ENCODE assay signal across 8 mouse cellular contexts in genomic region chr11:48798984-48799920, GRCm38 (mm10). TPM values are rescaled to one million over a fixed set of nuclear protein-coding genes. Genes with fewer than 3 reads are reported as not detected.
DNase-seq lines count a peak whose midpoint lies in the region; ATAC-seq and TF ChIP-seq lines count a peak whose summit lies in the region.

No protein-coding gene starts in this region.

- H3K27me3 ChIP-seq in hindbrain, embryonic 12.5 days: no peaks in the 10 kb centered on the region
- no peaks in the 10 kb centered on the region for H3K27me3 ChIP-seq in midbrain, embryonic 12.5 days

- TF ChIP-seq CTCF in layer of hippocampus, adult 2 months (conservative IDR thresholded peaks at IDR 0.05): no peak

- H3K4me1 ChIP-seq in brown adipose tissue, adult 24 weeks (ENCODE audit: control insufficient read depth, insufficient read depth, insufficient read length, low read length): peaks cover 4% of the 10 kb centered on the region; the same call in 1 of the 2 replicates
- peaks cover 33% of the 10 kb centered on the region for H3K4me1 ChIP-seq in hindbrain, embryonic 12.5 days
- H3K4me1 ChIP-seq in midbrain, embryonic 12.5 days: peaks cover 28% of the 10 kb centered on the region

- H3K9me3 ChIP-seq in hindbrain, embryonic 12.5 days (replicated peaks): no peaks in the 10 kb centered on the region
- no peaks in the 10 kb centered on the region for H3K9me3 ChIP-seq in midbrain, embryonic 12.5 days

- H3K4me2 ChIP-seq in hindbrain, embryonic 12.5 days (replicated peaks): peak overlapping the region; percentile 97
- peak overlapping the region; percentile 80 for H3K4me2 ChIP-seq in midbrain, embryonic 12.5 days (replicated peaks)

- H3K9ac ChIP-seq in hindbrain, embryonic 12.5 days: peak overlapping the region; percentile 92
- H3K9ac ChIP-seq in midbrain, embryonic 12.5 days (replicated peaks): peak overlapping the region; percentile 90

- H3K4me3 ChIP-seq in layer of hippocampus, adult 2 months: peak overlapping the region; percentile 83
- H3K4me3 ChIP-seq in brown adipose tissue, adult 24 weeks (ENCODE audit: insufficient read depth, low read depth, low read length): peak overlapping the region; percentile 79
- H3K4me3 ChIP-seq in hindbrain, embryonic 12.5 days: peak overlapping the region; percentile 82
- H3K4me3 ChIP-seq in midbrain, embryonic 12.5 days: peak overlapping the region; percentile 81

- H3K27ac ChIP-seq in layer of hippocampus, adult 2 months: peak overlapping the region; percentile 97
- peak overlapping the region; percentile 96 for H3K27ac ChIP-seq in brown adipose tissue, adult 24 weeks (replicated peaks; ENCODE audit: low read depth, low read length)
- peak overlapping the region; percentile 95 for H3K27ac ChIP-seq in hindbrain, embryonic 12.5 days
- peak overlapping the region; percentile 94 for H3K27ac ChIP-seq in midbrain, embryonic 12.5 days (replicated peaks)

- 12% methylated on average over 18 of the region's 18 CpGs for WGBS in hindbrain, embryonic 12.5 days
- WGBS in midbrain, embryonic 12.5 days: 9% methylated on average over 18 of the region's 18 CpGs

- H3K36me3 ChIP-seq in hindbrain, embryonic 12.5 days: peaks cover 29% of the 10 kb centered on the region
- H3K36me3 ChIP-seq in midbrain, embryonic 12.5 days: peaks cover 28% of the 10 kb centered on the region

- no peak for DNase-seq in layer of hippocampus, adult 2 months (ENCODE audit: low spot score in 2 of 2)
- DNase-seq in layer of hippocampus, adult 9-11 months: no peak
- no peak for DNase-seq in cerebellum, adult 18-20 months
- DNase-seq in adrenal gland, adult 8-10 months: no peak
- DNase-seq in cerebellum, adult 11 months: no peak

- ATAC-seq in hindbrain, embryonic 12.5 days (ENCODE audit: low FRiP score): peak; percentile 21
- peak; percentile 32; the same call in 1 of the 2 replicates for ATAC-seq in midbrain, embryonic 12.5 days (ENCODE audit: low FRiP score, low read depth)

RNA-seq across cellular contexts. Expression of gene Rack1, which starts 0.9 kb away (rescaled TPM):
- 100 to 1,000 TPM; 226 to 240 TPM for total RNA-seq in layer of hippocampus, adult 2 months (2021)
- 405 and 526 TPM in 2 replicates for polyA plus RNA-seq in brown adipose tissue, adult 24 weeks (2012; ENCODE audit: insufficient read depth, insufficient read length, missing spikeins)
- 442 and 512 TPM in 2 replicates for polyA plus RNA-seq in hindbrain, embryonic 12.5 days (2016; fragmentation: Nextera tagmentation; extraction: Ambion mirVana)
- 503 and 506 TPM in 2 replicates for polyA plus RNA-seq in midbrain, embryonic 12.5 days (2016; fragmentation: Nextera tagmentation; extraction: Ambion mirVana)
- 100 to 1,000 TPM; 568 to 660 (median 629) TPM for total RNA-seq in adrenal gland, adult 8-10 months (2022)

RNA-seq across cellular contexts. Expression of gene Trim41, which starts 17.9 kb away (rescaled TPM):
- total RNA-seq in layer of hippocampus, adult 2 months (2021): 10 to 100 TPM; 56.8 to 61.5 TPM
- 14.0 and 15.5 TPM in 2 replicates for polyA plus RNA-seq in brown adipose tissue, adult 24 weeks (2012; ENCODE audit: insufficient read depth, insufficient read length, missing spikeins)
- polyA plus RNA-seq in hindbrain, embryonic 12.5 days (2016; fragmentation: Nextera tagmentation; extraction: Ambion mirVana): 6.4 and 7.1 TPM in 2 replicates
- 5.4 and 6.2 TPM in 2 replicates for polyA plus RNA-seq in midbrain, embryonic 12.5 days (2016; fragmentation: Nextera tagmentation; extraction: Ambion mirVana)
- total RNA-seq in adrenal gland, adult 8-10 months (2022): 10 to 100 TPM; 35.5 to 69.9 (median 49.8) TPM

RNA-seq across cellular contexts. Expression of gene Trim7, which starts 26.7 kb away (rescaled TPM):
- total RNA-seq in layer of hippocampus, adult 2 months (2021): 1 to 10 TPM; 2.6 to 2.8 TPM
- polyA plus RNA-seq in brown adipose tissue, adult 24 weeks (2012; ENCODE audit: insufficient read depth, insufficient read length, missing spikeins): 1.4 and 1.5 TPM in 2 replicates
- polyA plus RNA-seq in hindbrain, embryonic 12.5 days (2016; fragmentation: Nextera tagmentation; extraction: Ambion mirVana): 0.70 and 1.6 TPM in 2 replicates
- polyA plus RNA-seq in midbrain, embryonic 12.5 days (2016; fragmentation: Nextera tagmentation; extraction: Ambion mirVana): 1.3 and 1.4 TPM in 2 replicates
- 10 to 100 TPM; 10.1 to 14.9 (median 10.9) TPM for total RNA-seq in adrenal gland, adult 8-10 months (2022)

RNA-seq across cellular contexts. Expression of gene Gm12184, which starts 27.2 kb away (rescaled TPM):
- 1 to 10 TPM in 1 of 2 experiments, under 1 TPM in 1; 0.79 to 1.3 TPM for total RNA-seq in layer of hippocampus, adult 2 months (2021)
- polyA plus RNA-seq in brown adipose tissue, adult 24 weeks (2012; ENCODE audit: insufficient read depth, insufficient read length, missing spikeins): 14.6 and 26.0 TPM in 2 replicates
- polyA plus RNA-seq in hindbrain, embryonic 12.5 days (2016; fragmentation: Nextera tagmentation; extraction: Ambion mirVana): 7.2 and 10.0 TPM in 2 replicates
- 7.6 and 8.3 TPM in 2 replicates for polyA plus RNA-seq in midbrain, embryonic 12.5 days (2016; fragmentation: Nextera tagmentation; extraction: Ambion mirVana)
- total RNA-seq in adrenal gland, adult 8-10 months (2022): 1 to 10 TPM; 2.9 to 3.5 (median 3.3) TPM
